Mouse (Mus musculus) embryonic stem cell, embryonic (primary cell): ENCODE data around the gene Tex52.

Experiments
- CTCF ChIA-PET, 4 experiments: fragments of 300-600 bp in 2 of 4; fragments of 350-600 bp in 2 of 4; sonication (Branson Sonifier 250); formaldehyde crosslinking; loops; one replicate each; lab custom pipeline; 2022; ENCODE audit warnings: inconsistent platforms in 2 of 4; lab: Charles Lee
- POLR2A ChIA-PET, 4 experiments: fragments of 300-600 bp in 2 of 4; fragments of 350-600 bp in 2 of 4; sonication (Branson Sonifier 250); formaldehyde crosslinking; loops; one replicate each; lab custom pipeline; 2022; ENCODE audit warnings: antibody characterized with exemption in 4 of 4, inconsistent platforms in 1 of 4; lab: Charles Lee

Gene Tex52

DNA sequence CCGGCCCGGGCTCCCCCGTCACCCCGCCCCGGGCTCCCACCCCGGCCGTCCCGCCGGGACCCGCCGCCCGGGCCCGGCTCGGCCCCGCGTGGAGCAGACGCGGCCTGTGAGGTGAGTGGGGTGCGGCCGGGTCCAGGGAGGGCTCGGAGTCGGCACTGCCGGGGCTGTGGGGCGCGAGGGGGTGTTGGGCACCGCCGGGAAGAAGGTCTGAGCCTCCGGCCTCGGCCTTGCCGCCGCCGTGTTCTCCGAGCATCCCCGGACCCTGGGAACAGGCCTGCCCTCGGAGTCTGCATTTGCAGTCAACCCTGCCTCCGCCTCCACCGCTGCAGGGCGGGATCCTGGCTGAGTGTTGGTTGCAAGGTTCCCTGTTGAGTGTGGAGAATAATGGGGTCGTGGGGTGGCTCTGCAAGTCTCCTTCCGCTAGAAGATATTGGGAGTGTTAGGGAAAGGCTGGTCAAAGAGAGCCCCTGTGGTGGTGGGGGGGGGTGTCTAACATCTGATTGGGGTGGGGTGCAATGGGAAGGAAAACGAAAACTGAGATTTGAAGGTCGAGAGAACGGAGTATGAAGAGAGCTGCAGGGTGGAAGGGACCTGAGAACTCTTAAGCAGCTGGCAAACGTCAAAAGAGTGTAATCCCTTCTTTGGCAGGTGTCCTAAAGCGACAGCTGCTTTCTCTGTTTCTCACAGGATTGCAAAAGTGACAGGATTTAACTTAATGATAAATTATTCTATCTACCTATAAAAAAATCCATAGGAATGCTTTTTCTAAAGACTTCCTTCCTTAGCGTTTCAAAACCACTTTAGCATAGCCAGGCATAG, 12.0 kb upstream of the Tex52 start:
- ChIA-PET POLR2A (interaction anchor here in 2 of 4 experiments (0.7 to 1.7 kb wide), 8 partner anchors 8 to 183 kb away, joined by 3 to 6 read pairs (median 3); partner anchors contain the start of genes Gm44596 (in 1 of the 2) and Tex52 (in 1 of the 2)), CTCF (interaction anchor here in 2 of 4 experiments (0.7 kb wide), 2 partner anchors 62 to 102 kb away, joined by 3 to 7 read pairs; no protein-coding TSS in a partner anchor)

DNA sequence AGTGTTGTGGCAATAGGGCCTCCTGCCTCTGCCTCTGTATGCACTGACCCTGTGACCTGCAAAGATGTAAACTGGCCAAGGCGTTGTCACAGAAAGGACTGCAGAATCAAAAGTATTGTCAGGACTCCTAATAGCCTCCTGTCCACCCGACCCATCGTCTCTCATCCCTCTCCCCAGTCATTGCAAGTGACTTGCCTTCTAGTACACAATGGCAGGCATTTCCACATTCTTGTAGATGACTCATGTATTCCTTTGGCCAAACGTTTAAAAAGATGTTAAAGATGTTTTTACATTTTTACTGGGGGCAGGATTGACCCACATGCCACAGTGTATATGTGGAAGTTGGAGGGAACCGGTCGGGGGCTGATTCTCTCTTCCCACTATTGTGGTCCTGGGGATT, 10.5 kb upstream of the Tex52 start:
- ChIA-PET POLR2A (interaction anchor here (0.6 to 1.7 kb wide), 15 partner anchors 8 to 164 kb away, joined by 3 to 9 read pairs (median 4); partner anchors contain the start of genes Gm44596 (in 1 of the 4), Itfg2 (in 1 of the 4) and Tex52 (in 1 of the 4)), CTCF (interaction anchor here in 3 of 4 experiments (0.6 to 1.4 kb wide), 5 partner anchors 10 to 395 kb away, joined by 3 to 6 read pairs (median 4); partner anchors contain the start of gene Tulp3 (in 1 of the 3))

DNA sequence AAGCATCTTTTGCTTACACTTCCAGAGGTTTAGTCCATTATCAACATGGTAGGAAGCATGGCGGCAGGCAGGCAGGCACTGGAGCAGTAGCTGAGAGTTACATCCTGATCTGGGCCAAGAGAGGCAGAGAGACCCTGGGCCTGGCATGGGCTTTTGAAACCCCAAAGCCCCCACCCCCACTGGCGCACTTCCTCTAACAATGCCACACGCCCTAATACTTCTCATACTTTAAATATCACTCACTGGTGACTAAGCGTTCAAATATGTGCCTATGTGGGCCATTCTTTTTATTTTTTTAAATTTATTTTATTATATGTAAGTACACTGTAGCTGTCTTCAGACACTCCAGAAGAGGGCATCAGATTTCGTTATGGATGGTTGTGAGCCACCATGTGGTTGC, 8.8 kb upstream of the Tex52 start:
- POLR2A ChIA-PET, result interaction anchor here in 2 of 4 experiments (1.0 to 1.5 kb wide), 4 partner anchors 14 to 166 kb away, joined by 3 to 4 read pairs (median 4); no protein-coding TSS in a partner anchor
- CTCF ChIA-PET, result interaction anchor here in 1 of 4 experiments (0.6 to 1.2 kb wide), 3 partner anchors 45 to 264 kb away, joined by 3 to 5 read pairs (median 3); no protein-coding TSS in a partner anchor

DNA sequence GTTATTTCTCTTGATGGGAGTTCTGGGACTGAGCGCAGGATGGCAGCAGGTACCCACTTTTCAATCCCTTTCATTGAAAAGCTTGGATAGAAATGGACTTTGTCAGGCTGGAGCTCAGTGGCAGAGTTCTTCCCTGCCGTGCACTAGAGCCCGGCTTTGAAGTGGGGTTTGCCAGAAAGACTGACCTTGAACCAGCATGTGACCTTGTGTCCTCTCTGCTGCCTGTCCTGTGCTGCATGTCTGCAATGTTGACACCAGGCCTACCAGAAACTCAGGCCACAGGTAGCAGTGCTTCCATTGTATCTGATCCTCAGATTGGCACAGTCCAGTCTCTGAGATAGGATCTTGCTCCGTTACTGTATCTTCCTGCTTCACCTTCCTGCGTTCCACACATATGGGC, 5.2 kb upstream of the Tex52 start:
- POLR2A ChIA-PET, result interaction anchor here in 1 of 4 experiments (1.2 kb wide), 1 partner anchor 41 kb away, joined by 4 read pairs; no protein-coding TSS in a partner anchor
- CTCF ChIA-PET, result interaction anchor here in 2 of 4 experiments (0.6 to 1.7 kb wide), 4 partner anchors 17 to 100 kb away, joined by 3 to 7 read pairs (median 4); no protein-coding TSS in a partner anchor

DNA sequence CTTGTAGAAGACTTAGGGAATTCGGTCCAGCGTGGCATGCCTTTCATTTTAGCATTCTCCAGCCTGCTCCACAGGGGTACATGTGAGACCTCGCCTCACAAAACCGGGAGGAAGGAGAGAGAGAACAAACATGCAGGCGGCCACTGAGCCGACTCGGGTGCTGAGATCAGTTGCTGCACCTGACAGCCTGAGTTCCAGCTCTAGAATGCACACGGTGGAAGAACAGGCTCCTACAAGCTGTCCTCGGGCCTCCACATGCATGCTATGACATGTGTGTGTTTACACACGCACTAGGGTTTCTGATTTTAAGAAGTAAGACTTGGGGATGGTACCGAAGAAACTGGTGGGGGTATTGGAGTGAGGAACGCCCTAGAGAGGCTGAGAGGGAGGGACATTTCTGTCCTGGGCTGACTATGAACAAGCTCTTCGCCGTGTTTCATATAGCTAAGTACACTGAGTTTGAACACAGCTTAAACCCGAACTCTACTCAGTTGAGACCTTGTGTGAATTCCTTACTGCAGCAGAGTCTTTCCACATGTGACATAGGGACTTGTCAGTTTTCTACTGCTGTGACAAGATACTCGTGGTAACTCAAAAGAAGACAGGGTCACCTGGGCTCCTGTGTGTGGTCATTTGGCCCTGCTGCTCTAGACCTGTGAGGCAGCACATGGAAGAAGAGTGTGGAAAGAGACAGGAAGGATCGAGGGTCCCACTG, 1.3 kb downstream of the Tex52 start:
- ChIA-PET CTCF (interaction anchor here in 1 of 4 experiments (0.6 kb wide), 1 partner anchor 13 kb away, joined by 3 read pairs; no protein-coding TSS in a partner anchor), POLR2A (interaction anchor here in 3 of 4 experiments (0.6 to 2.0 kb wide), 8 partner anchors 9 to 206 kb away, joined by 3 to 6 read pairs (median 3); no protein-coding TSS in a partner anchor)

DNA sequence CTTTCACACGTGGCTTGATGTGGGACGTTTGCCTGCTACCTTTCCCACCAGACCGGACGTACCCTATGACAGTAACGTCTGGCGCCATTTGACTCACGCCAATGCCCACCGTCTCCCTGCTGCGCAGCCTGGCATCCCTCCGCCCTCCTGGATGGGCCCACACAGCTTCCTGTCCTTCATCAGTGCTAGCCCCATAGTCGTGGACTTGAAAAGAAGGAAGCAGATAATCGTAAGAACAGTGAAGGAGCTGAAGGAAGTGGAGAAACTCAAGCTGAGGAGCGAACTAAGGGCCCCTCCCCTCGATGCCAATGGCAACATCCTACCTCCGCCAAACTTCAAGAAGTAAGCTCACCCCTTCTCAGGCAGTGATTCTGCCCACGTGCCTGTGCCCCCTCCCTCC, 4.4 kb downstream of the Tex52 start:
- POLR2A ChIA-PET, result interaction anchor here in 2 of 4 experiments (1.0 to 2.1 kb wide), 8 partner anchors 14 to 179 kb away, joined by 3 to 6 read pairs (median 4); no protein-coding TSS in a partner anchor
- CTCF ChIA-PET, result interaction anchor here in 2 of 4 experiments (0.8 to 1.6 kb wide), 5 partner anchors 31 to 100 kb away, joined by 3 to 5 read pairs (median 4); no protein-coding TSS in a partner anchor

DNA sequence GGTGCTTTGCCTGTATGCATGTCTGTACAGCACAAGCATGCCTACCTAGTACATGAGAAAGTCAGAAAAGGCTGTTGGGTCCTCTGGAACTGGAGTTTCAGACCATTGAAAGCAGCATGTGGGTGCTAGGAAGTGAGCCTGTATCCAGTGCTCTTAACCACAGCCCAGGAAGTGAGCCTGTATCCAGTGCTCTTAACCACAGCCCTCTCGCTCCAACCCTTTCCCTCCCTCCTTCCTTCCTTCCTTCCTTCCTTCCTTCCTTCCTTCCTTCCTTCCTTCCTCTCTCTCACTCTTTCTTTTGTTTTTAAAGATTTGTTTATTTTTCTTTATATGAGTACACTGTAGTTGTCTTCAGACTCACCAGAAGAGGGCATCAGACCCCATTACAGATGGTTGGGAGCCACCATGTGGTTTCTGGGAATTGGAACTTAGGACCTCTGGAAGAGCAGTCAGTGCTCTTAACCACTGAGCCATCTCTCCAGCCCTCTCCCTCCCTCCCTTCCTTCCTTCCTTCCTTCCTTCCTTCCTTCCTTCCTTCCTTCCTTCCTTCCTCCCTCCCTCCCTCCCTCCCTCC, 5.4 kb downstream of the Tex52 start:
- ChIA-PET POLR2A (interaction anchor here in 2 of 4 experiments (1.1 to 1.7 kb wide), 3 partner anchors 13 to 180 kb away, joined by 3 to 5 read pairs (median 4); no protein-coding TSS in a partner anchor), CTCF (interaction anchor here in 2 of 4 experiments (0.8 to 1.1 kb wide), 3 partner anchors 30 to 355 kb away, joined by 3 read pairs; no protein-coding TSS in a partner anchor)

DNA sequence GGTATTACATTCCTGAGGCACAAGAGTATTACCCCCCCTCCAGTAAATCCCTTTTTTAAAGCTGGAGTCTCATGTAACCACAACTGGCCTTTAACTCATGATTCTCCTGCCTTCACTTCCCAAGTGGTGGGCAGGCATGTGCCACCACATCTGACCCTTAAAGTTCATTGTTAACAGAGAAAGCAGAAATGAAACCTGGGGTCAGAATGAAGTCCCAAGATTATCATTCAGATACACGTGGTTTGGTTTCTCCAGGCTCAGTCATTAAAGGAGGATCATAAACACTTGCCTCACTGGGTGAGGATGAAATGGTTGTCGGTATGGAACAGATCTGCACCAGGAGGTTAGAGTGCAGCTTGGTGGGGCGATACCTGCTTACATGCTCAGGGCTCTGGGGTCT, 6.0 kb downstream of the Tex52 start:
- CTCF ChIA-PET, result interaction anchor here in 3 of 4 experiments (0.6 to 1.1 kb wide), 6 partner anchors 22 to 355 kb away, joined by 3 to 5 read pairs (median 3); no protein-coding TSS in a partner anchor
- POLR2A ChIA-PET, result interaction anchor here in 2 of 4 experiments (0.5 to 0.8 kb wide), 2 partner anchors 21 to 85 kb away, joined by 3 read pairs; no protein-coding TSS in a partner anchor

DNA sequence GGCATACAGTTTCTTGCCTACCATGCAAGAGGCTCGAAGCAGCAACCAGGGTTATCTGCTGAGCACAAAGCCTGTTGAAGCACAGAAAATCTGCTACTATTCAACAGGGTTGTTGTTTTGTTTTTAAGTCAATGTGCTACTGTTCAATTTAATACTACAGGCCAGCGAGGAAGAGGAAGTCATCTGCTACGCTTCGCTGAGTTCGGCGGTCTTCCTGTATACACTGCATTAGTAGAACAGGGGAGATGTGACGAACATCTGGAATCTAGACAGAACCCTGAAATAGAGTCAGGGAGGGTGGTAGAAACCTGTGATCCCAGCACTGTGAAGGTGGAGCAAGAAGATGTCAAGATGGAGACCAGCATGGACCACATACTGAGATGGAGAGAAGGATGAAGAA, 8.5 kb downstream of the Tex52 start:
- CTCF ChIA-PET, result interaction anchor here in 3 of 4 experiments (0.6 to 1.3 kb wide), 3 partner anchors 83 to 278 kb away, joined by 3 read pairs; no protein-coding TSS in a partner anchor
- POLR2A ChIA-PET, result interaction anchor here in 1 of 4 experiments (0.6 to 1.3 kb wide), 3 partner anchors 14 to 107 kb away, joined by 3 to 6 read pairs (median 3); no protein-coding TSS in a partner anchor

DNA sequence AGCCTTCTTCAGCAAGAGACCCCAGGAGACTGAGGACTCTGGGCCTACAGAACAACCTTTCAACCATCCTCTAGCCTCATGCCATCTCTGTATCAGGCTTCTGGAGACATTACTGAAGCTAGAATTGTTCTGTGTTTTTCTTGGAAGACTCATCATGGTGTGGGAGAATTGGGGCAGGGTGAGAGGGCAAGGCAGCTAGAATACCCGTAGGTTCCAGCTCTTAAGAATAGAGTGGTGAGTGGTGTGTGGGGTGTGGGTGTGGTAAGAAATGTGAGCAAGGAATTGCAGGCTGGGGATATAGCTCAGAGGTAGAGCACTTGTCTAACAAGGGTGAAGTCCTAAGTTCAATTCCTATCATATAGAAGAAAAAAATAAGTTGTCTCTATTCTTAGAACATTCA, 9.8 kb downstream of the Tex52 start:
- ChIA-PET POLR2A (interaction anchor here in 1 of 4 experiments (1.0 to 1.4 kb wide), 2 partner anchors 22 to 26 kb away, joined by 3 read pairs; no protein-coding TSS in a partner anchor), CTCF (interaction anchor here in 2 of 4 experiments (1.0 to 2.0 kb wide), 3 partner anchors 26 to 94 kb away, joined by 3 to 5 read pairs (median 4); no protein-coding TSS in a partner anchor)

DNA sequence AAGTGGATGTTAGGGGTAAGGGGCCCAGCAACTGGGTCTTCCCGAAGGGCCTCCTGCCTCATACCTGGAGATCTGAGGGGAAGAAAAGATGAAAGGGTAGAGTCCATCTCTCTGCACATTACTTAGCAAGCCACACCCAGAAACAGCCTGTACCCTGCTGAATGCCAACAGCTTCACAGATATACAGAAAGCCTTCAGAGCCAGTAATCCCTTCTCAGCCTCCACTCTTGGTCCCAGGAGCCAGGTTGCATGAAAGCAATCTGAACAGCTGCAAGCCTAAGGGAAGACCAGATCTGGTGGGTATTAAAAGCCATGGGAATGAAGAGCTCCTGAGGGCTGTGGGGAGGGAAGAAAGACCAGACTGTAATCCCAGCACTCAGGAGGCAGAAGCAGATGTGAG, 13.9 kb downstream of the Tex52 start:
- POLR2A ChIA-PET, result interaction anchor here in 1 of 4 experiments (1.6 kb wide), 1 partner anchor 23 kb away, joined by 3 read pairs; no protein-coding TSS in a partner anchor
- CTCF ChIA-PET, result interaction anchor here in 2 of 4 experiments (0.7 to 1.5 kb wide), 3 partner anchors 10 to 22 kb away, joined by 3 to 4 read pairs (median 3); no protein-coding TSS in a partner anchor

DNA sequence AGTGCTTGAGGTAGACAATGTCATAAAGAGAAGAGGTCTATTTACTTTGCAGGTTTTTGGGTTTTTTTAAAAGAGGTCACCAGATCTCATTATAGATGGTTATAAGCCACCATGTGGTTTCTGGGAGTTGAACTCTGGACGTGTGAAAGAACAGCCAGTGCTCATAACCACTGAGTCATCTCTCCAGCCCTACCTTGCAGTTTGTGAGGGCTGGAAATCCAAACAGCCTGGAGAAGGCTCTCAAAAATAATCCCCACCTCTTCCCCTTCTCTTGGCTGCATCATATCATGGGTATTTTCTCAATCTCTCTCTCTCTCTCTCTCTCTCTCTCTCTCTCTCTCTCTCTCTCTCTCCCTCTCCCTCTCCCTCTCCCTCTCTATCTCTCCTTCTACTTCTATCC, 15.4 kb downstream of the Tex52 start:
- ChIA-PET CTCF (no interaction called here), POLR2A (no interaction called here)

DNA sequence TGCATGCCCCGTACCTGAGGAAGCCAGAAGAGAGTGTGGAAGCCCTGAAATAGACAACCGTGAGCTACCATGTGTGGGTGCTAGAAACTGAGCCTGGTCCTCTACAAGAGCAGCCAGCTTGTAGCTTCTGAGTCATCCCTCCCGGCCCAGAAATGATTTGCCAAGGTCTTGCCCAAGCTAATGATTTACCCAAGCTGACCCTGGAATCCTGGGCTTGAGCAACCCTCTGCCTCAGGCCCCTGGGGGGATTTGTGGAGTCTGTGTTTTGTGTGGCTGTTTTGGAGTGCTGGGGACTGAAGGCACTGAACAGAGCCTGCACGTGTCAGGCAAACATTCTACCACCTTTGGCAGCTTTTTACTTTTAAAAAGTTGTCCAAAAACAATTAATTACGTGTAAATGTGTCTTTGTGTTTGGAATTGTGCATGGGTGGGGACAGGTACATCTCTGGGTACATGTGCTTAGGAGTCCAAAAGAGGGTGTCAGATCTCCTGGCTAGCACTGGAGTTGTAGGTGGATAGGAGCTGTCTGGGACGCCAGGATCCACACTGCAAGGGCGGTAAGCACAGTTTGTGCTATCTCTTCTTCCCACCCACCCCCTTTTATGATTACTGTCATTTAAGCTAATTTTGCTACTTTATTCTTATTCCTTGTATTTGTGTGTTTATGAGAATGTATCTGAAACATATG, 22.5 kb downstream of the Tex52 start:
- CTCF ChIA-PET, result interaction anchor here in 3 of 4 experiments (0.5 to 1.7 kb wide), 4 partner anchors 13 to 219 kb away, joined by 3 to 8 read pairs (median 5); no protein-coding TSS in a partner anchor
- POLR2A ChIA-PET, result interaction anchor here in 2 of 4 experiments (0.5 to 1.2 kb wide), 3 partner anchors 8 to 231 kb away, joined by 3 read pairs; no protein-coding TSS in a partner anchor

DNA sequence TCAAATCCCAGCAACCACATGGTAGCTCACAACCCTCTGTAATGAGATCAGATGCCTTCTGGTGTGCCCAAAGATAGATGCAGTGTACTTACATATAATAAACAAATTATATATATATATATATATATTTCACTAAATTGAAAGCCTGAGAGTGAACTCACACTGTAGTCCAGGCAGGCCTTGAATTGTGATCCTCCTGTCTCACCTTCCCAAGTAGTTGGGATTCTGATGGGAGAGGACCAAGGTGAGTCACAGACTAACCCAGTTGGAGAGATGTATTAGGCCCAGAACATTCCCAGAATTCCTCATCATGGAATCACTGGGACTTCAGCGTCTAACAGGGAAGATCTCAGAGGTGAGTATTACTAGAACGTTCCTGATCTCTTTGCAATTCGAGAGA, 23.7 kb downstream of the Tex52 start, which contains the start of gene Nrip2:
Gene Nrip2, plus strand, starts transcription at position 301 of the 400 bp plus-strand sequence.
- ChIA-PET POLR2A (interaction anchor here in 1 of 4 experiments (1.3 to 1.4 kb wide), 2 partner anchors 12 to 26 kb away, joined by 4 to 5 read pairs; partner anchors contain the start of gene Itfg2), CTCF (interaction anchor here in 2 of 4 experiments (1.2 to 2.4 kb wide), 3 partner anchors 12 to 198 kb away, joined by 3 to 11 read pairs (median 3); no protein-coding TSS in a partner anchor)

DNA sequence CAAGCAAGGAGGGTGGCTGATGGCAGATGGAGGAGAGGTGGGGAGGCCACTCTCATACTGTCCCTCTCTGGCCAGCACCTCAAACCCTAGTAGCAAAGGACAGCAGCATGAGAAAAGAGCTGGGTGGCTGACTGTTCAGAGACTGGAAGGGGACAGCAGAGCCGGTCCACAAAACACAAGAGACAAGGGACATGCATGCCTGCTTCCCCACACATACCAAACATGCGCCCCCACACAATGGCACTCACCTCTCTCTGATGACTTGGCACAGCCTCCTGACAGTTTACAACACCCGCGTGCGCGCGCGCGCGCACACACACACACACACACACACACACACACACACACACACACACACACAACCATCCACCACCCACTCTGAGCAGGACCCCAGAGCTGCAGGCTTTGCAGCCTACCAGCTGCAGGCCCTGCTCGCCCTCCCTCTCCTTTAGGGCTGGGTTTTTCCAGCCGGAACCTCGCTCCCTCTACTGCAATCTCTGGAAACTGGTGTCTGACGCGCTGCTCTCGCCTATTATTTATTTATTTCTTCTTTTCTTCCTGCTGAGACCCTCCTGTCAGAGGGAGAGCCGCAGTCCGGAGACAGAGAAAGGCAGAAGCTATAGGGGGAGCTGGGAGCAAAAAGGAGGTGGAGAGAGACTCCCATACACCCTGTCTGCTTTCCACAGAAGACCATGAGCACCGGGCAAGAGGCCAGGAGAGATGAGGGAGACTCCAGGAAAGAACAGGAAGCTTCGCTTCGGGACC, 24.3 kb downstream of the Tex52 start:
- ChIA-PET POLR2A (interaction anchor here in 3 of 4 experiments (0.6 to 1.6 kb wide), 10 partner anchors 11 to 254 kb away, joined by 3 to 6 read pairs (median 4); partner anchors contain the start of gene Itfg2 (in 1 of the 3)), CTCF (interaction anchor here in 3 of 4 experiments (0.5 to 2.4 kb wide), 6 partner anchors 11 to 622 kb away, joined by 3 to 11 read pairs (median 3); no protein-coding TSS in a partner anchor)
